Comparison of ENCODE assay signal across 8 mouse cellular contexts in the genomic region with DNA sequence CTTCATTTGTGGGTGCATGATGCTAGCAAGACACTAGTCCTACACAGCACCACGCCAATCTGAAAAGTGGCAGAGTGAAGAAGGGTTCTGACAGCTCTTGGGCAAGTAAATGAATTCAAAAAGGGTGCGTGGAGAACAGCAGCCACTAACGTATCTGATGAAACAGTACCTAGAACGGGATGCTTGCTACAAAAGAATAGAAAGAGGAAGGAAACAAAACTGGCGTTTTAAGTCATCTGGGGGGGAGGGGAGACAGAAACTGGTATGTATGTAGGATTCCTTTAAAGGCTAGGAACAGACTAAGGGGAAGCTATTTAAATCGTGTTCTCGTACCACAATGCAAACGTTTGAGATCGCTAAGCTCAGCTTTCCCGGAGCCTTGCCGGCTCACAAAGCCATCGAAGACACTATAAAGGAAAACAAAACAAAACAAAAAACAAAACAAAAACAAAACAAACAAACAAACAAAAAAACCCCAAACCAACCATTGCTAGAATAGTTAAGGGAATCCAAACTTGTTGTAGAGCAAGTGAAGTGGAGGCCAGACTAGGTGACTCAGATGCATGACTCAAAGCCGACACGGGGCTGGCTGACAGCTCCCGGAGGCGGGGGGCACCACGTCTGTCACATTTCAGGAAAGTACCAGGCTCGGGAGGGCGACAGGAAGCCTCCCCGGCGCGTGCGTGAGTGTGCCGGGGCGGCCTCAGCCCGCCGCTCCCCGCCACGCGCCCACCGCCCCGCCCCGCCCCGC.
DNase-seq lines count a peak whose midpoint lies in the region; ATAC-seq and TF ChIP-seq lines count a peak whose summit lies in the region.

No protein-coding gene starts in this region.

- peak overlapping the region; percentile 70 for H3K9ac ChIP-seq in kidney, embryonic 14.5 days (ENCODE audit: low read depth, low read length)
- peak overlapping the region; percentile 84 for H3K9ac ChIP-seq in ES-E14 (ENCODE audit: insufficient read depth, low read depth, low read length, poor library complexity, severe bottlenecking)
- H3K9ac ChIP-seq in heart, embryonic 13.5 days, result peak overlapping the region; percentile 97

- peak overlapping the region; percentile 80 for H3K4me3 ChIP-seq in kidney, embryonic 14.5 days (ENCODE audit: low read length)
- peak overlapping the region; percentile 74 to 94 for H3K4me3 ChIP-seq in ES-E14 (ENCODE audit: insufficient read depth in 1 of 2, low read depth in 1 of 2, low read length in 2 of 2, poor library complexity in 1 of 2, severe bottlenecking in 1 of 2)
- H3K4me3 ChIP-seq in heart, embryonic 13.5 days, result peak overlapping the region; percentile 96

- no peak for DNase-seq in kidney, postnatal 10 days
- DNase-seq in ES-E14 (ENCODE audit: low read depth, low spot score) (no peak), liver (peak; percentile 5), adipocyte (ENCODE audit: low spot score) (no peak)
- peak; percentile 57 for DNase-seq in cerebellum, adult 9-10 months
- peak; percentile 35 to 39 for DNase-seq in monocyte, adult 2 months (ENCODE audit: low read depth in 1 of 2, low spot score in 2 of 2)

- peak overlapping the region; percentile 81 for H3K4me2 ChIP-seq in kidney, embryonic 14.5 days (replicated peaks; ENCODE audit: low read depth, low read length)
- peak overlapping the region; percentile 99 for H3K4me2 ChIP-seq in heart, embryonic 13.5 days

- peak; percentile 26; the same call in 1 of the 2 replicates for ATAC-seq in kidney, embryonic 14.5 days (ENCODE audit: low FRiP score, low TSS enrichment)
- ATAC-seq in heart, embryonic 13.5 days (ENCODE audit: extremely low read depth, insufficient number of reproducible peaks, low FRiP score, low TSS enrichment), result peak; percentile 14

- no peaks in the 10 kb centered on the region for H3K9me3 ChIP-seq in kidney, embryonic 14.5 days (ENCODE audit: control insufficient read depth, low read length)
- H3K9me3 ChIP-seq in ES-E14 (ENCODE audit: control insufficient read depth, insufficient read depth, low read depth, low read length), result no peaks in the 10 kb centered on the region
- no peaks in the 10 kb centered on the region for H3K9me3 ChIP-seq in heart, embryonic 13.5 days

- no peaks in the 10 kb centered on the region for H3K36me3 ChIP-seq in kidney, embryonic 14.5 days (ENCODE audit: control insufficient read depth, insufficient read depth, low read length)
- no peaks in the 10 kb centered on the region; the same call in 1 of the 2 replicates for H3K36me3 ChIP-seq in ES-E14 (ENCODE audit: control insufficient read depth, insufficient read depth, low read length, poor library complexity, severe bottlenecking)
- no peaks in the 10 kb centered on the region for H3K36me3 ChIP-seq in heart, embryonic 13.5 days

- peaks cover 16% of the 10 kb centered on the region for H3K4me1 ChIP-seq in kidney, embryonic 14.5 days (ENCODE audit: control insufficient read depth, insufficient read depth, low read length)
- peaks cover 6 to 12% of the 10 kb centered on the region in 2 experiments; a peak in 3 of 4 replicates for H3K4me1 ChIP-seq in ES-E14 (ENCODE audit: control insufficient read depth in 2 of 2, insufficient read depth in 2 of 2, low read length in 2 of 2, poor library complexity in 1 of 2)
- H3K4me1 ChIP-seq in heart, embryonic 13.5 days, result peaks cover 26% of the 10 kb centered on the region

- WGBS in kidney, embryonic 14.5 days, result 2% methylated on average over 34 of the region's 34 CpGs
- WGBS in heart, embryonic 13.5 days, result 2% methylated on average over 33 of the region's 34 CpGs

- peak overlapping the region; percentile 71; the same call in 1 of the 2 replicates for H3K27ac ChIP-seq in kidney, embryonic 14.5 days (ENCODE audit: low read depth, low read length)
- peak overlapping the region; percentile 95 for H3K27ac ChIP-seq in ES-E14 (ENCODE audit: insufficient read depth, low read depth, low read length, poor library complexity, severe bottlenecking)
- H3K27ac ChIP-seq in heart, embryonic 13.5 days (replicated peaks), result peak overlapping the region; percentile 99

- no peaks in the 10 kb centered on the region for H3K27me3 ChIP-seq in kidney, embryonic 14.5 days (ENCODE audit: control insufficient read depth, insufficient read depth, low read length)
- H3K27me3 ChIP-seq in heart, embryonic 13.5 days (replicated peaks), result 0 out of 2 replicates have a peak, but pooled peaks cover 4% of the 10 kb centered on the region

- in situ Hi-C loops in ES-E14 (cut with MboI; ENCODE audit: low sequenced_read_pairs in 2 of 2, unreplicated experiment in 2 of 2), result no loop called here

TF ChIP-seq in ES-E14, 5 proteins besides CTCF, POLR2A, EP300 and RAD21:
- no peak for TF ChIP-seq CHD2 (IDR thresholded peaks at IDR 0.05; ENCODE audit: low read depth, low read length)
- 0 out of 2 replicates have a peak, but pooled peaks have one; percentile 6 for TF ChIP-seq HCFC1 (IDR thresholded peaks at IDR 0.05; ENCODE audit: borderline replicate concordance, insufficient read depth, low read length)
- TF ChIP-seq ZC3H11A (IDR thresholded peaks at IDR 0.05; ENCODE audit: borderline replicate concordance, low read depth, low read length), result no peak
- TF ChIP-seq MAFK (IDR thresholded peaks at IDR 0.05; ENCODE audit: insufficient read depth, low read depth, low read length), result no peak
- no peak for TF ChIP-seq ZNF384 (IDR thresholded peaks at IDR 0.05; ENCODE audit: low read depth, low read length)

Comparison
In these comparisons a context has a peak if more than half of its experiments do, and no peak if none do; other contexts are left out.
1. DNase-seq: peak in cerebellum, adult 9-10 months (single experiment), liver (single experiment) and monocyte, adult 2 months (2 of 2); none in kidney, postnatal 10 days (single experiment), ES-E14 (single experiment) and adipocyte (single experiment).
2. Peak in every context shown above with its lines, with median percentiles within 50 percentile points of each other: H3K27ac ChIP-seq, H3K4me3 ChIP-seq and H3K9ac ChIP-seq.